Mouse (Mus musculus) olfactory bulb, adult 2 months (tissue): ENCODE measurements around the gene Fndc3b.

ENCODE experiments used
- CTCF ChIP-seq: fragments of 200-500 bp; IDR thresholded peaks from 2 replicates; pipeline ENCODE4 v1.5.1; 2012; ENCODE audit warnings: low read depth, mild to moderate bottlenecking, low read length, moderate library complexity; ENCODE audit not compliant: insufficient read depth
- POLR2A ChIP-seq: fragments of 200-500 bp; IDR thresholded peaks from 2 replicates; pipeline ENCODE4 v1.6.1; 2012; ENCODE audit warnings: mild to moderate bottlenecking, low read depth, low read length, moderate library complexity; ENCODE audit not compliant: insufficient read depth

DNA sequence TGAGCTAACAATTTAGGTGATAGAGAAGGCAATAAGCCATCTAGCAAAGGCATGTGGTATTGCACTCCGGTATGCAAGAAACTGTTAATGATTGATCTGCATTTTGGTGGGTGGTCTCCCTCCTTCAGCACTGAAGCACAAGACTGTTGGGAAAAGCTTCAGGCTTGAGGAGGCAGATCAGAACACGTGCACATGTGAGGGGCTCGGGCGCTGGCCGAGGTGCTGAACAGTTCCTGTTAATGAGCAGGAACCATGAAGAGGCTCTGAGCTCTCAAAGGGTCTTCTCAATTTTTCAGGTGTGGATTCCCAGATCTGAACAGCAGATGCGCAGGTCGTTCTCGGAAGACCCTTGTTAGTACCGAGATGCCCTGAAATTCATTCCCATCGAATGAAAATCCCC, 341.0 kb downstream of the Fndc3b start:
- TF ChIP-seq CTCF (no peak), POLR2A (no peak)
